Mouse (Mus musculus) liver, embryonic 13.5 days (tissue): Measurements from ENCODE around the gene Olfr71. TPM values are rescaled to one million over a fixed set of nuclear protein-coding genes. Genes with fewer than 3 reads are reported as not detected.

Experiments
- ATAC-seq: fragments of 200-750 bp; cut with Nextera tagmentation; 2 replicates; pipeline ENCODE4 v1.8.0; 2017; ENCODE audit warnings: low read depth, mild to moderate bottlenecking, moderate number of reproducible peaks, moderate library complexity
- DNase-seq: peaks from one replicate; pipeline ENCODE4 v3.0.0; 2022
- H3K27ac ChIP-seq: fragments of 300-500 bp; sonication (generic); 2 replicates; pipeline ENCODE4 v1.5.1; 2015; ENCODE audit warnings: moderate library complexity, mild to moderate bottlenecking, inconsistent platforms
- H3K27me3 ChIP-seq: fragments of 300-500 bp; sonication (generic); 2 replicates; pipeline ENCODE4 v1.6.1; 2015; ENCODE audit warnings: mild to moderate bottlenecking, inconsistent platforms
- H3K36me3 ChIP-seq: fragments of 300-500 bp; sonication (generic); 2 replicates; pipeline ENCODE4 v1.6.1; 2015; ENCODE audit warnings: mild to moderate bottlenecking, inconsistent platforms
- H3K4me1 ChIP-seq: fragments of 300-500 bp; sonication (generic); replicated peaks from 2 replicates; pipeline ENCODE4 v1.6.1; 2015; ENCODE audit warnings: inconsistent platforms
- H3K4me2 ChIP-seq: fragments of 300-500 bp; sonication (generic); 2 replicates; pipeline ENCODE4 v1.6.1; 2015; ENCODE audit warnings: inconsistent platforms, mild to moderate bottlenecking, moderate library complexity
- H3K4me3 ChIP-seq: fragments of 300-500 bp; sonication (generic); replicated peaks from 2 replicates; pipeline ENCODE4 v1.5.1; 2015; ENCODE audit warnings: mild to moderate bottlenecking, inconsistent platforms
- H3K9ac ChIP-seq: fragments of 300-500 bp; sonication (generic); 2 replicates; pipeline ENCODE4 v1.6.1; 2015; ENCODE audit warnings: mild to moderate bottlenecking, inconsistent platforms
- H3K9me3 ChIP-seq: fragments of 300-500 bp; sonication (generic); replicated peaks from 2 replicates; pipeline ENCODE4 v1.6.1; 2016; ENCODE audit warnings: inconsistent platforms
- WGBS: fragments of 180-500 bp; shearing (Covaris S2); methylation state at CpG from one replicate; pipeline ENCODE4 v1.1.7; 2015; ENCODE audit not compliant: insufficient replicate concordance; 5-methylcytosine and 5-hydroxymethylcytosine counted together
- polyA plus RNA-seq: library from polyadenylated mRNA; unstranded; fragments of >200 nt; fragmentation: Nextera tagmentation; extraction: Ambion mirVana; gene quantifications from 2 replicates; pipeline ENCODE4 v1.2.1, GENCODE M21; 2015

The Olfr71 gene
- polyA plus RNA-seq: not detected in 2 replicates

DNA sequence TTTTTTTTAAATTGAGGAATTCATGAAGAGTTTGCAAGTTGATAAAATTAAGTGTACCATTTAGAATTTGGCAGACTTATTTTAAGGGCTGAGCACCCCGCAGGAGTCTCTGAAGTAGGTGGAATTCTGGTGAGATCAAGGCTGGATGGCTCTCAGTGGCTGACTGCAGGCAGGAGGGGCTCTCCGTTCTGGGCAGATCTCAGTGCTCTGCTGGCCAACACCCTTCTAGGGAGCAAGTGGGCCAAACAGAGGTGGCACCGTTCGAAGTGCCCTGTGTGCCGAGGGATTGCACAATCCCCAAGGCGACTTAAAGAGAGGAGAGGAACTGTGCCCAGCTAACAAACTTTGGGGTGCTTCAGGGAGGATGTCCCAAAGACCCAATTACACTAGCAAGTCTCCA is at the start of gene Olfr71:
Gene Olfr71, minus strand, starts transcription at position 387 of the 400 bp plus-strand sequence.
- no peak within 1 kb of the TSS for H3K4me2 ChIP-seq
- H3K9me3 ChIP-seq: no peaks in the 10 kb centered on the region
- no peak within 1 kb of the TSS for H3K27ac ChIP-seq
- ATAC-seq (no peak), DNase-seq (no peak)
- H3K4me3 ChIP-seq: no peak within 1 kb of the TSS
- peaks cover 22% of the 10 kb centered on the region; the same call in 1 of the 2 replicates for H3K27me3 ChIP-seq
- no peaks in the 10 kb centered on the region for H3K4me1 ChIP-seq
- WGBS: 55% methylated on average over 6 of the region's 6 CpGs
- no peaks in the 10 kb centered on the region for H3K36me3 ChIP-seq
- H3K9ac ChIP-seq: no peak within 1 kb of the TSS

- Histone ChIP-seq H3K4me1 (no peaks in the 10 kb centered on the region), H3K27me3 (no peaks in the 10 kb centered on the region), H3K9ac (no peak overlapping the region), H3K4me2 (no peak overlapping the region), H3K4me3 (no peak overlapping the region), H3K9me3 (no peaks in the 10 kb centered on the region), H3K27ac (no peak overlapping the region), H3K36me3 (no peaks in the 10 kb centered on the region)
- 38% methylated on average over 6 of the region's 6 CpGs for WGBS
- ATAC-seq (no peak), DNase-seq (no peak)
Observed at GRCm38 (mm10) chr4:43757213-43757612, 47.2 kb upstream of the Olfr71 start.

DNA sequence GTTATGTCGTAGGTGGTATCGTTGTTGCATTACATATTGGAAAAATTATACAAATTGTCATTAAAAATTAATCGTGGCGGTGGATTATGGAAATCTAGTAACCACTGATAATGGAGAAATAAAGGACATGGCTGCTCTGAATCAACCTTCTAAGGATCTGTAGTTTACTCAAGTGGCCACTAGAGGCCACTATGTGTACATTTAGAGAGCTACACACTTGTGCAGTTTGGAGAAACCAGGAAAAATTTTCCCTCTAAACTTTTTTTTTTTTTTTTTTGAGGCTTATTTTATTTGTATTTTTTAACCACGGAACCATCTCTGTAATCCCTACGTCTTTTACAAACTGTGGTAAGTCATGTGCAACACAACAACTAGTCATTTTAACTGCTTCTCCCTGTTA is 35.1 kb upstream of the Olfr71 start:
- Histone ChIP-seq H3K9me3 (no peaks in the 10 kb centered on the region), H3K27ac (no peak overlapping the region), H3K36me3 (no peaks in the 10 kb centered on the region), H3K4me2 (no peak overlapping the region), H3K27me3 (no peaks in the 10 kb centered on the region), H3K4me3 (no peak overlapping the region), H3K4me1 (no peaks in the 10 kb centered on the region), H3K9ac (no peak overlapping the region)
- ATAC-seq (no peak), DNase-seq (no peak)
- WGBS: 6% methylated on average over 6 of the region's 6 CpGs

GRCm38 (mm10) chr4:43743099-43743498 is 33.0 kb upstream of the Olfr71 start:
- ATAC-seq: no peak
- H3K9ac ChIP-seq: no peak overlapping the region
- H3K9me3 ChIP-seq: no peaks in the 10 kb centered on the region
- no peaks in the 10 kb centered on the region for H3K27me3 ChIP-seq
- H3K4me3 ChIP-seq: no peak overlapping the region
- H3K36me3 ChIP-seq: no peaks in the 10 kb centered on the region
- H3K27ac ChIP-seq: no peak overlapping the region
- WGBS: 28% methylated on average over 1 of the region's 1 CpGs
- H3K4me1 ChIP-seq: no peaks in the 10 kb centered on the region
- no peak for DNase-seq
- no peak overlapping the region for H3K4me2 ChIP-seq

- Histone ChIP-seq H3K27me3 (no peaks in the 10 kb centered on the region), H3K27ac (no peak overlapping the region), H3K9ac (no peak overlapping the region), H3K4me2 (no peak overlapping the region), H3K9me3 (no peaks in the 10 kb centered on the region), H3K4me1 (no peaks in the 10 kb centered on the region), H3K4me3 (no peak overlapping the region), H3K36me3 (no peaks in the 10 kb centered on the region)
- ATAC-seq: no peak
- no peak for DNase-seq
- 43% methylated on average over 4 of the region's 4 CpGs for WGBS
Observed at GRCm38 (mm10) chr4:43742637-43743036, 32.6 kb upstream of the Olfr71 start.

GRCm38 (mm10) chr4:43741526-43741925 is 31.5 kb upstream of the Olfr71 start:
- no peak for ATAC-seq
- H3K4me1 ChIP-seq: no peaks in the 10 kb centered on the region

DNA sequence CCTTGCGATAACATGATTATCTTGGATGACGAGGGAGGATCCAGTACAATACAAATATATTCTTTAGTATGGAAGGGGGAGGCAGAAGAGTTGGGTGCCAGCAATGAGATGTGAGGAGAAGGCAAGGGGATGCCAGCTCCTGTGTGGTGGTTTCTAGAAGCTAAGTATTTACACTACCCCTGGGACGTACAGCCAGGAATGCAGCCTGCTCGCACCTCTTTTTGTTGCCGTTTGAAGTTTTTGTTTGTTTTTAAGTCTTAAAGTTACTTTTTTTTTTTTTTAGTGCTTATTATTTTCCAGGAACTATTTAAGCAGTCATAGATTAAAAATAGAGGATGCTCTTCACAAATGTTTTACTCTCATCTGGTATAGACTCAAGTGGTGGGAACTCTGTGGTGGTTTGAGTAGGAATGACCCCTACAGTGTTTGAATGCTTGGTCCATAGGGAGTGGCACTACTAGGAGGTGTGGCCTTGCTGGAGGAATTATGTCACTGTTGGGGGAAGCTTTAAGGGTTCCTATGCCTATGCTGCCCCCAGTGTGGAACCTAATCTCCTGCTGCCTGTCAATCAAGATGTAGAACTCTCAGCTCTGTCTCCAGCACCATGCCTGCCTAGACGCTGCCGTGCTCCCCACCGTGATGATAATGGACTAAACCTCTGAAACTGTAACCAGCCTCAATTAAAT is 29.1 kb upstream of the Olfr71 start:
- Histone ChIP-seq H3K4me3 (no peak overlapping the region), H3K27me3 (no peaks in the 10 kb centered on the region), H3K9me3 (no peaks in the 10 kb centered on the region), H3K4me2 (no peak overlapping the region), H3K36me3 (no peaks in the 10 kb centered on the region), H3K9ac (no peak overlapping the region), H3K4me1 (no peaks in the 10 kb centered on the region), H3K27ac (no peak overlapping the region)
- WGBS: 56% methylated on average over 8 of the region's 8 CpGs
- no peak for ATAC-seq
- DNase-seq: no peak

More at GRCm38 (mm10) chr4:43741526-43741925, 31.5 kb upstream of the Olfr71 start:
- no peaks in the 10 kb centered on the region for H3K9me3 ChIP-seq
- H3K4me2 ChIP-seq: no peak overlapping the region
- no peaks in the 10 kb centered on the region for H3K36me3 ChIP-seq
- no peaks in the 10 kb centered on the region for H3K27me3 ChIP-seq
- no peak for DNase-seq
- H3K4me3 ChIP-seq: no peak overlapping the region
- WGBS: 37% methylated on average over 5 of the region's 5 CpGs
- no peak overlapping the region for H3K27ac ChIP-seq
- H3K9ac ChIP-seq: no peak overlapping the region

- Histone ChIP-seq H3K27ac (no peak overlapping the region), H3K27me3 (no peaks in the 10 kb centered on the region), H3K9me3 (no peaks in the 10 kb centered on the region), H3K4me1 (no peaks in the 10 kb centered on the region), H3K4me3 (no peak overlapping the region), H3K4me2 (no peak overlapping the region), H3K9ac (no peak overlapping the region), H3K36me3 (no peaks in the 10 kb centered on the region)
- DNase-seq (no peak), ATAC-seq (no peak)
- 63% methylated on average over 6 of the region's 6 CpGs for WGBS
Observed at GRCm38 (mm10) chr4:43737144-43737543, 27.1 kb upstream of the Olfr71 start.

DNA sequence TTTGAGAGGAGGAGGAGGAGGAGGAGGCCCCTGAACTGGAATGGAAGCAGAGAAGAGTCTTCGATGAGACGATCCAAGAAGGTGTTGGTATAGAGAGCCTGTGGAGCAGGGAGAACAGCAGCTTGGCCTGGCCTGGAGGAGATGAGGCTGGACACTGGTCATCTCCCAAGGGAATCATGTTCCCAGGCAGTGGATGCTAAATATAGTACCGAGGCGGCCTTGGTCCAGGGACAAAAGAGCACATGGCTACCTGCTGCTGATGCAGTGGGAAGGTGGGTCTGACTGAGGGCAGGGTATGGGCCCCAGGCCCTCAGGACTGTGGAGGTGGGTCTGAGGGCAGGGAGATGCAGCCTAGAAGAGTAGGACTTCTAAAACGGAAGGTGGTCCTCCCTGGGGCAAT is 23.1 kb upstream of the Olfr71 start:
- Histone ChIP-seq H3K9me3 (no peaks in the 10 kb centered on the region), H3K27ac (no peak overlapping the region), H3K4me3 (no peak overlapping the region), H3K4me2 (no peak overlapping the region), H3K9ac (no peak overlapping the region), H3K4me1 (peaks cover 30% of the 10 kb centered on the region), H3K27me3 (no peaks in the 10 kb centered on the region), H3K36me3 (no peaks in the 10 kb centered on the region)
- WGBS: 68% methylated on average over 5 of the region's 5 CpGs
- no peak for ATAC-seq
- no peak for DNase-seq

DNA sequence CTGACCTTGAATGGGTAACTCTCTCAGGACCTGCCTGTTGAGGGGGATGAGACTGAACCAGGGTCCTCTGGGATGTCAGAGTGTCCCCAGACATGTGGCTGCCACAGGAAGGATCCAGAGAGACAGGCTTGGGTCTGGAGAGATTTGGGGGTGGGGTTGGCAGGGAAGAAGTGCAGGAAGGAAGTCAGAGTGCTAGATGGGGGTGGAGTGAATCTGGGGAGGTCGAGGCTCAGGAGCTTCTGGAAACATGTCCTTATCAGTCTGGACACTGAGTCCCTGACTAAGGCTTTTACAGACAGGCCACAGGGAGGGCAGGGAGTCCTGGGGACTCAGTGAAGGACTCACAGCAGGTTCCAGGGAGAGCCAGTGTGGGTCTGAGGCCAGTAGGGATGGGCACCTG is 22.1 kb upstream of the Olfr71 start:
- Histone ChIP-seq H3K27ac (no peak overlapping the region), H3K4me2 (no peak overlapping the region), H3K4me3 (no peak overlapping the region), H3K27me3 (no peaks in the 10 kb centered on the region), H3K36me3 (no peaks in the 10 kb centered on the region), H3K9ac (no peak overlapping the region), H3K4me1 (peaks cover 40% of the 10 kb centered on the region), H3K9me3 (no peaks in the 10 kb centered on the region)
- ATAC-seq: no peak
- 10% methylated on average over 1 of the region's 1 CpGs for WGBS
- no peak for DNase-seq

DNA sequence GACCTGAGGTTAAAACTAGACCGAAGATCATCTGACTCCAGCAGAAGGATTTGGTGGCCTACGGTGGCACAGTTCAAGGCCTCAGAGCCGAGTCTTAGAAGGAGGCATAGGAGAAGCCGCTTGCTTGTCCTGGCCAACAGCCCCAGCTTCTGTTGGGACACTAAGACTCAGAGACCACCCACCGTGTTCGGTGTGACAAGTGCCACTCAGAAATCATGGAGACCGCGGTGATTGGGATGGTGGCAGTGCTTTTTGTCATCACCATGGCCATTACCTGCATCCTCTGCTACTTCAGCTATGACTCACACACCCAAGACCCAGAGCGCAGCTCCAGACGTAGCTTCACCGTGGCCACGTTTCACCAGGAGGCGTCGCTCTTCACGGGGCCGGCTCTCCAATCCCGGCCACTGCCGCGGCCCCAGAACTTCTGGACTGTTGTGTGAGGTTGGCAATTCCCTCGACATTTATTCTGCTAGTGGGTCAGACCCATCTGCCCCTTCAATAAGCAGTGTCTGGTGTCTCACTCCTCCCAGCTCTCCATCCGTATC is 20.8 kb upstream of the Olfr71 start:
- DNase-seq (no peak), ATAC-seq (no peak)
- Histone ChIP-seq H3K4me1 (peaks cover 54% of the 10 kb centered on the region), H3K4me3 (no peak overlapping the region), H3K9me3 (no peaks in the 10 kb centered on the region), H3K4me2 (no peak overlapping the region), H3K27me3 (no peaks in the 10 kb centered on the region), H3K9ac (no peak overlapping the region), H3K36me3 (no peaks in the 10 kb centered on the region), H3K27ac (no peak overlapping the region)
- 54% methylated on average over 21 of the region's 21 CpGs for WGBS
